Mouse (Mus musculus) A20 (cell line): ENCODE data around the gene Slc3a1.
A peak's percentile ranks its signal among the peaks of the same experiment; 100 is the strongest.

ENCODE experiments used
- DNase-seq: peaks from one replicate; pipeline ENCODE4 v3.0.0-alpha.2; 2011; ENCODE audit warnings: low read depth, low spot score

Gene Slc3a1

GRCm38 (mm10) chr17:85037855-85038254 lies 9.7 kb downstream of the Slc3a1 start:
- DNase-seq, result no peak

DNA sequence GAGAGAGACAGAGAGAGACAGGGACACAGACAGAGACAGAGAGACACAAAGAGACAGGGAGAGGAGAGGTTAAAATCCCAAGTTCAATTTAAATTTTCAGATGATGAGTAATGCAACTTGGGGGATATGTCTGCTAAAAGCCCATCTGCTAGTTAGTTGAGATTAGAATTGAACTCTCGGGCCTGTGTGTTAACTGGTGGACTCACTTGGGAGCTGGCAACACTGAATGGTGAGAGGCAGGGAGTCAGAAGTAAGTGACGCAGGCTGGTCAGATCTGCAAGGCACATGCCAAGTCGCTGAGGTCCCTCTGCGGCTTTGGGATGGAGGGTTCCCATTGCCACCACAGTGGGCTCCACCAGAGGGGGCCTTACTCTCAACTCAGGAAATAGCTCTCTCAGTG lies 10.1 kb downstream of the Slc3a1 start:
- DNase-seq, result no peak

DNA sequence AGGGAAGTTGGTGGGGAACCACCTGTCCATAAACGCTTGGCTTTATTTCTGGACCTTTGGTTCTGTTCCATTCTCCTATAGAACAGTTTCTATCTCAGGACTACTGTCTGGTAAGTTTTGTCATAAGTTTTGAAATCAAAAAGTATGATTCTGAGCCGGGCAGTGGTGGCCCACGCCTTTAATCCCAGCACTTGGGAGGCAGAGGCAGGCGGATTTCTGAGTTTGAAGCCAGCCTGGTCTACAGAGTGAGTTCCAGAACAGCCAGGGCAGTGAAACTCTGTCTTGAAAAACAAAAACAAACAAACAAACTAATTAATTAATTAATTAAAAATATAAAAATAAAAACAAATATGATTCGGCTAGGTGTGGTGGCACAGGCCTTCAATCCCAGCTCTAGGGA lies 10.6 kb downstream of the Slc3a1 start:
- DNase-seq, result no peak

DNA sequence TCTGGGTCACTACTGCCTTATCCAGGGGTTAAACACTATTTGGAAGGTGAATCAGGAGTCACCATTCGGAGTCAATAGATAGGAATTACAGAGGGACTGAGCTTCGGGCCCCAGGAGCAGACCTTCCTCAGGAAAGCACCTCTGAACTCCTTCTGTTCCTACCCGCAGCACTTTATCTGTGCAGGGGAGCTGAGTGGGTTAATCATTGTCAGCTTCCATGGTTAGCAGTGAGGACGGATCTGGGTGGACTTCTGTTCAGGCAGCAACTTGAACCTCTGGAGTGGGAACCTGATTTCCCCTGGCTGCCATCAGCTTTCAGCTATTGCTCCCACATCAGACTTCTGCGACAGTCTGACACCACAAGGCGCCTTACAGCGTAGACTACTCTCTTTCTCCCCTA lies 12.7 kb downstream of the Slc3a1 start:
- no peak for DNase-seq

- DNase-seq, result no peak
Observed at GRCm38 (mm10) chr17:85042419-85042818, 14.2 kb downstream of the Slc3a1 start.

GRCm38 (mm10) chr17:85043404-85043816 lies 15.2 kb downstream of the Slc3a1 start:
- DNase-seq, result no peak

DNA sequence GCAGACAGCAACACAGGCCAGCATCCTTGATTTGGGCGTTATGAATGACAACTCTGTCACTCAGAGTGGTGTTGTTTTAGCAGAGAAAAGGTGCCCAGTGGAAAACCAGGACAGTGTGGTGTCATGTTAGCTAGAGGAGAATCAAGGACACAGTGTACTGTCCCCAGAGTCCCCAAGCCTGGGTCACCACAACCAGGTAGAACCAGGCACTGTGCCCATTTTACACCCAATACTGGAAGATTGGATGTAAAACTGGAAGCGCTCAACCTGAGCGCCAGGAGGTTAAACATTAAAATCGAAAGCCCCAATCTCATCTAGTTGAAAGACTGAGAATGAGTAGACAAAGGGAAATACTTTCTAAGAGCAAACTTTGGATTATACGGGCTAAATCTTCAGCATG lies 16.3 kb downstream of the Slc3a1 start:
- no peak for DNase-seq

DNA sequence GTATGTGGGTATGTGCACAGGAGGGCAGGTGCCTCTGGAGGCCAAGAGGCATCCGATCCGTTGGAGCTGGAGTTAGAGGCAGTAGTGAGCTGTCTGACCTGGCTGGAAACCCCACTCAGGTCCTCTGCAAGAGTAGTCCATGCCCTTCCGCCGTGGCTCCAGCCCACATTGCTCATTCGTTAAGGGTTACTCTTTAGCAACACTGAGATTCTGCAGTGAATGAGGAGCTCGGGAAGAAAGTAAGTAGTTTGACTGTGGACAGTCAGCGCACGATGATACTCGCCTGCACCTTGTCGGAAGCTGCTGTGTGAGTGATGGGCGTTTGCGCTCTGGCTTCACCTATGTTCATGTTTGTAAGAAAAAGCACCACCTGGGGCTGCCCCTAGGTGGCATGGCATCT lies 17.0 kb downstream of the Slc3a1 start:
- DNase-seq, result no peak

- DNase-seq, result no peak
Observed at GRCm38 (mm10) chr17:85048379-85048778, 20.2 kb downstream of the Slc3a1 start.

- no peak for DNase-seq
Observed at GRCm38 (mm10) chr17:85058276-85058675, 30.1 kb downstream of the Slc3a1 start.

DNA sequence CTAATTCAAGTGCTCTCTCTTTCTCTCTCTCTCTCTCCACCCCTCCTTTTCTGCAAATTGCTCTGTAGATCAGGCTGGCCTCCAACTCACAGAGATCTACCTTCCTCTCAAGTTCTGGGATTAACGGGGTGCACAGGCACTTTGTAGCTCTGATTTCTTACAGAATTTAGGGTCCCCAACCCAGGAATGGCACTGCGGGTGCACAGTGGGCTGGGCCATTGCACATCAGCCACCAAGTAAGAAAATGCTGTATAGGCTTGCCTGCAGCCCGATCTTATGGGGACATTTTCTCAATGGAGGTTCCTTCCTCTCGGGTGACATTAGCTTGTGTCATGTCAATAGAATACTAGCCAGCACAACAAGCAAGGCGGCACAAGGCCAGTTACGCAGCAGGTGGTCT lies 31.0 kb downstream of the Slc3a1 start:
- DNase-seq, result no peak

- no peak for DNase-seq
Observed at GRCm38 (mm10) chr17:85063560-85063959, 35.4 kb downstream of the Slc3a1 start.

DNA sequence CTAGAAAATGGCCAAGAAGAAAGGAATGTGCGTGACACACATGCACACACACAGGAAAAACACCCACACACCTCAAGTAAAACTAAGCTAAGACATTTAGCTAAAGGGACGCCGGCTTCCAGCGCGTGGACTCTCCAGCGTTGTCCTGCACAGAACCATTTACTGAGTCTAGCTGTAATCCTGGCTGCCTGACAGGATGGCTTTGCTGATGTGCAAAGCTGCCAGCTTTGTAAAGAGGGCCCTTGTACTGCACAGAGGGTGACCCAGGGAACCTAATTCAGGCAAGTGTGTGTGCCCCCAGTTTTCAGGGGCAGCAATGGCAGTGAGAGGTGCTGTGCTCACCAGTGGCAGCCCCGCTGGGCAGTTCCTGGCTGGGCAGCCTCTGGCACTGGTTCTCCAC lies 39.2 kb downstream of the Slc3a1 start:
- DNase-seq, result no peak

- no peak for DNase-seq
Observed at GRCm38 (mm10) chr17:85070658-85071057, 42.5 kb downstream of the Slc3a1 start.

DNA sequence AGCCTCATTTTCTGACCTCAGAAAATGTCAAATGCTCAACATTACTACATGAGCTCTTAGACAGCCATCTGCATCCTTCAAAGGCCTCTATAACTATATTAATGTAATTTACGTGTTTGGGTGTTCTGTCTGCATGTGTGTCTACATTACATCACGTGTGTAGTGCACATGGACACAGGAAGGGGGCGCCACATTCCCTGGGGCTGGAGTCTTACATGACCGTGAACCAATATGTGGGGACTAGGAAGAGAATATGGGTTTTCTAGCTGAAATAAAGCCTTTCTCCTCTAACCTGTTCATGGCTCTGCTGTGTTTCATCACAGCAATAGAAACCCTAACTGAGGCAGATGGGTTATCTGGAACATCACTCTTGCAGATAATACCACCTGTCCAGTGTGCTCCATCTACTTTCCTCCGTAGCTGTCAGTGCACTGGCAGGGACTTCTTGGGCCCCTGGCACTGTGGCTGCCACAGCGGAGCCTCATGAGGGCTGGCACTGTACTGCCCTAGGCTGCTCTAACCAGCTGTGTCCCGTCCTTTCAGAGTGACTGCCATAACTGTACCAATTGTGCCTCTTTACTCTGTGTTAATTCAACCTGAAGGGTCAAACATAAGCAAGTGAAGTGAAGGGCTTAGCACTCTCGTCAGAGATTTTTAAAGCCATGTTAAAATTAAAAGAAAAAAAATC lies 43.1 kb downstream of the Slc3a1 start:
- peak; percentile 4 for DNase-seq

DNA sequence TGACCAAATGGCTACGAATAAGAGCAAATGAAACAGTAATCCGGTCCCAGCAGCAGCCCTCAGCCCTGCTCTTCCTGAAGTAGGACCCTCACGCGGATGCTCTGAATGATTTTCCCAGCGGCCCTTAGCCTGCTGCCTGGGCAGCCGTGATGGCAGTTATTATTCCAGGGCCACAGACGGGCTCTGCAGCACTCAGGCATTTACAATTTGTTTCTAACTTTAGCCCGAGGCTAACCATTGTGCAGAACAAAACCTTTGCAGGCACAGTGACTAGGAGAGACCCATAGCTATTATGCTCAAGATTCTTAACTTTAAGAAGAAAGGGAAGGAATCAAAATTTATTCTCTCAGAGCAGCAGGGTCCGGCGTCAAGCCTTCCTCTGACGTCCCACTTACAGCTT lies 44.2 kb downstream of the Slc3a1 start:
- no peak for DNase-seq

- DNase-seq, result no peak
Observed at GRCm38 (mm10) chr17:85073214-85073613, 45.0 kb downstream of the Slc3a1 start.

DNA sequence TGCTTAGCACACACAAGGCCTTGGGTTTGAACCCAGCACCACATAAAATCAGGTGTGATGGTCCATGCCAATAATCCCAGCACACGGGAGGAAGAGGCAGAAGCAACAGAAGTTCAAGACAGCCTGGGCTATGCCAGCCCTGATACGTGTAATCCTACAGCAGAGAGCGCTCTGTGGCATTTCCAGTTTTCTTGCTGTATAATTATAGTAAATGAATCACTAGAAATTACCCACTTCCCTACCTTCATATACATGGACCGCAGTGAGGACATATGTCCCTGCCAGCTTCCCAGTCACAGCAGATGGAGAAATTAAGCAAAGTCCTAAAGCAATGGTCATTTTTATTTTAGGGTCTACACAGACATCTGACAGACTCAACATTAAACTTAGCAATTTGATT lies 45.9 kb downstream of the Slc3a1 start:
- DNase-seq, result no peak

- no peak for DNase-seq
Observed at GRCm38 (mm10) chr17:85079276-85079675, 51.1 kb downstream of the Slc3a1 start.

DNA sequence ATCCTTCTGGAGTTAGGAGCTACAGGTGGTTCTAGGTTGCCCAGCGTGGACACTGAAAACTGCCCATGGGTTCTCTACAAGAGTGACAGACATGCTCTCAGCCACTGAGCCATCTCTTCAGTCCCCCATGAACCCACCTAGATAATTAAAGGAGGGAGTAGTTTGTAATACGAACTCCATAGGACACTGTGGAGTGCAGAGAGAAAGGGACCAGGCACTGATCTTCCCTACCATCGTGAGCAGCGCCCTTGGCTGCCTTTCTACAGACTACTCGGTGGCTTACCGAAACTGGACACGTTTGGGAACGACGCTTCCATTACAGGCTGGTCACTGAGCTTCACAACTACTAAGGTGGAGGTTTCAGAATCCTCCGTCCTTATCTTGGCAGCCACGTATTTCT lies 52.6 kb downstream of the Slc3a1 start:
- no peak for DNase-seq

DNA sequence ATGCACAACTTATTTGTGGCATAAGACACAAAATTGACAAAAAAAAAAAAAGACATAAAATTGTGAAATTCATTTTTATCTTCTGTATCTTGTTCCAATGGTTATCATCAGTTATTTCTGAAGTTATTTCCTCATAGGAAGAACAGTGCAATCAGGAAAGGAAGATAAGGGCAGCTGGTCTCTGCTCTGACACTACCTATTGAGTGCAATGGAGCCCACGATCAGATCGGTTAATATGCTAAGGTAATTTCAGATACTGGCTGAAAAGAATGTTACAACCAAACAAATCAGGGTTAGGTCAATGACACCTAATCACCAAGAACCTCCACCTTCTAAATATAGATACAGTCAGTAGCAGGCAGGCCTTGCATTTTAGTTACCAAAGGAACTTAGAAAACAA lies 57.2 kb downstream of the Slc3a1 start:
- DNase-seq, result no peak

DNA sequence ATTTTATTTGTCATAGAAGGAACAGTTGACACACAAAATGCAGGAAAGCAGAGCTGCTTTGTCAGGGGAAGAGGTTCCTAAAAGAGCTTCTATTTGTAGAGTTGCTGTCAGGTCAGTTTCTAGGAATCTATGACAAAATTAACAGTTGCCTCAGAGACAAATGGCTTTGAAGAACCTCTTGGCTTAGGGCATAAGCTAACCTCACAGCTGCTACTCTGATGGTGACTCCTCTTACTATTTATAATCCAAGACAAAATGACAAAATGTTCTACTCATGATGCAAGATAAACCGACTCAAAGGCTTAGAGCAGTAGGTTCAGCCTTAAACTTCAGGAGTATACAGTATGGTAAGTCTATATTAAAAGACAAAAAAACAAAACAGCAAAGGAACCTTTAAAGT lies 58.3 kb downstream of the Slc3a1 start:
- DNase-seq, result no peak

- DNase-seq, result peak; percentile 7
Observed at GRCm38 (mm10) chr17:85087591-85087990, 59.4 kb downstream of the Slc3a1 start.

- no peak for DNase-seq
Observed at GRCm38 (mm10) chr17:85088401-85088800, 60.2 kb downstream of the Slc3a1 start.
